Mouse (Mus musculus): ENCODE results near the gene Klc4. TPM values are rescaled to one million over a fixed set of nuclear protein-coding genes. Genes with fewer than 3 reads are reported as not detected.

The Klc4 gene
- polyA plus RNA-seq, 1 experiment from 2014 or later, result 20.5 TPM

DNA sequence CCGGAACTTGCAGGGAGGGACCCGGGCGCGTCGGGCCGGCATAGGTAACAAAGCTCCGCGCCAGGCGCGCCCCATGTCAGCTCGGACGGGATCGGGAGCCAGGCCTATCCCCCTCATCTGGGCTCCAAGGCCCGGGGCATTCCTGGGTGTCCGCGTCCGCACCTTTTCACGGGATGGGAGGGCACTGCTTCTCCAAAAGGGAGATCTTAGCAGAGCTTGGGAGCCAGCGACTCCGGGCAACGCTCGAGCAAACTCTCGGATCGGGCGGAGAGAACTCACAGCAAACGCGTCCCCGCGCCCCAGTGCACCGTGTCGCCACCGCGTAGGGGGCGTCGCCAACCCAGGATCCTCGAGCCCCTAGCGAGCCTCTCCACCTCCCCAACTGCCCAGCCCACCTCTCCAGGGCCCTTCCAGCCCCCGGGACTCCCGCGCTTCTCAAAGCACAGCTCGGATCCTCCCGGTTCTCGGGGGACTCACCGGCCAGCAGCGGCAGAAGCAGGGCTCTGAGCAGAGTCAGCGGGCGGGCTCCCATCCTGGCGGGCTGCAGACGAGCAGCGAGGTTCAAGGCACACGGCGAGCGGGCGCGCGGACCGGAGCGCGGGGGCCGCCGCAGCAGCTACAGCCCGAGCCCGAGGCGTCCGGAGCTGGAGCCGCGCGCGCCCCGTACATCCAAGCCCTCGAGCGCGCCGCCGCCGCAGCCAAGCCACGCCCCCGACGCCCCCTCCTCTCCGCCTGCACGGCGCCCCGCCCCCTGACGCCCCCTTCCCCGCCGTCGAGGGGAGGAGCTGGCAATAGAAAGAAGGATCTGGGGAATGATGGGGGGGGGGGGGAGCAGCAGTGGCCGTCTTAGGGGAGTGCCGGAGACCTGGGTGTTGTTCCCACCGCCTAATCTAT lies 16.8 kb downstream of the Klc4 start, which contains the start of gene Ptk7:
TSS of gene Ptk7 (minus strand) at position 714 of the 894 bp plus-strand sequence.
- Histone ChIP-seq H3K9me3 (no peaks in the 10 kb centered on the region), H3K36me3 (peaks cover 14% of the 10 kb centered on the region), H3K27me3 (no peaks in the 10 kb centered on the region), H3K27ac (peak within 1 kb of the TSS; percentile 95), H3K4me2 (peak within 1 kb of the TSS; percentile 69), H3K4me3 (peak within 1 kb of the TSS; percentile 90), H3K9ac (peak within 1 kb of the TSS; percentile 85), H3K4me1 (peaks cover 57% of the 10 kb centered on the region)
- ATAC-seq (ENCODE audit: insufficient number of reproducible peaks, low FRiP score, low TSS enrichment, low read depth), result peak; percentile 73
- under 1% methylated on average over 75 of the region's 90 CpGs for WGBS

DNA sequence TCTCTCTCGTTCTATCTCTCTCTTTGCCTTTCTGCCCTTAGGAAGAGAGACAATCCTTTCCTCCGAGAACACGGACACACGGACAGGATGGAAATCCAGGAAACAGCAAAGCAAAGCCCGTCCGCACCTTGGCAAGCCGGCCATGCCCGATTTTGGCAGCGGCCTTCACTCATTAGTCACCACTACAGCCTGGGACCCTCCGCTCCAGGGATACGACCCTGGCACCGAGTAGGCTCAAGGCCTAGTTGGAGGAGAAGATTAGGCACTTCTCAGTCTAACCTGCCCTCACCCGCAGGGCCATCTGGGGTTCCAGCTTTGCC lies 17.4 kb downstream of the Klc4 start:
- Histone ChIP-seq H3K36me3 (peaks cover 14% of the 10 kb centered on the region), H3K4me3 (peak overlapping the region; percentile 90), H3K4me1 (peaks cover 63% of the 10 kb centered on the region), H3K4me2 (peak overlapping the region; percentile 69), H3K9ac (peak overlapping the region; percentile 85), H3K27me3 (no peaks in the 10 kb centered on the region), H3K27ac (peak overlapping the region; percentile 95), H3K9me3 (no peaks in the 10 kb centered on the region)
- WGBS, result under 1% methylated on average over 13 of the region's 13 CpGs
- no peak for ATAC-seq (ENCODE audit: insufficient number of reproducible peaks, low FRiP score, low TSS enrichment, low read depth)

DNA sequence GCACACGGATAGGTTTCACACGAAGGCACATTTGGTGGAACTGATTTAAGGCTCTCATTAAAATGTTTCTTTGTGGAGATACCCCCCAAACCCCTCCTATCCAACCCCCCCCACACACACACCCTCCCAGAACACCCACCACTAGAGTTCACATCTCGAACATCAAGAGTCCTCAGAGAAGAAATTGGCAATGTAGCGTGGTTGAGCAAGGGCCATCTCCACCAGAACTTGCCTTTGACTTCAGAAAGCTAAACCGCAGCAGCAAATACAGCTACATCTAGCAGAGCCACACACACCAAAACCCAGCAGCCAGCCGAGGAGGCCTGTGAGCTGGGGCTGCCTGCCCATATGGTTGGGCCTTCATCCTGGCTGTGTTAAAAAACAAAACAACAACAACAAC lies 18.4 kb downstream of the Klc4 start:
- no peak for ATAC-seq (ENCODE audit: insufficient number of reproducible peaks, low FRiP score, low TSS enrichment, low read depth)
- Histone ChIP-seq H3K4me1 (peaks cover 72% of the 10 kb centered on the region), H3K36me3 (peaks cover 8% of the 10 kb centered on the region), H3K4me3 (peak overlapping the region; percentile 90), H3K27ac (peak overlapping the region; percentile 71), H3K27me3 (no peaks in the 10 kb centered on the region), H3K9ac (peak overlapping the region; percentile 85; the same call in 1 of the 2 replicates), H3K9me3 (no peaks in the 10 kb centered on the region), H3K4me2 (peak overlapping the region; percentile 69)
- 16% methylated on average over 6 of the region's 6 CpGs for WGBS

DNA sequence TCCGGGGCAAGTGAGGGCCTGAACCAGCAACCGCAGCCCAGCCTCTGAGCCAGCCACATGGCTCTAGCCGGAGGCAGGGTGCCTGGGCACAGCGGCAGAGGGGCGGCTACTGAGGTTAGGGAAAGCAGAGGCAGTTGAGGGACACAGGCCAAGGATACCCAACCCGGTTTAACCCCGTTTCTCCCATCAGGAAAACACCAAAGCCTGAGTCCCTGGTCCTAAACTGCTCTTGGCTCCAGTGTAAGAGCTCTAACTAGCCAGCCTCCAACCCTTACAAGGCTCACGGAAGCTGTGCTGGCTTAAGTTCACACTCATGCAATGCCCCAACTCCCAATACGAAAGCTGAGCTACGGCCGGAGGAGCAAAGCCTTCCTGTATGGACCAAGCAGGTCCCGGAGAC lies 21.2 kb downstream of the Klc4 start:
- Histone ChIP-seq H3K9ac (0 out of 2 replicates have a peak overlapping the region, but pooled peaks have one; percentile 4), H3K9me3 (no peaks in the 10 kb centered on the region), H3K4me2 (peak overlapping the region; percentile 37), H3K4me1 (peaks cover 79% of the 10 kb centered on the region), H3K27ac (peak overlapping the region; percentile 73), H3K36me3 (no peaks in the 10 kb centered on the region), H3K4me3 (peak overlapping the region; percentile 21), H3K27me3 (no peaks in the 10 kb centered on the region)
- WGBS, result 35% methylated on average over 12 of the region's 12 CpGs
- no peak for ATAC-seq (ENCODE audit: insufficient number of reproducible peaks, low FRiP score, low TSS enrichment, low read depth)

DNA sequence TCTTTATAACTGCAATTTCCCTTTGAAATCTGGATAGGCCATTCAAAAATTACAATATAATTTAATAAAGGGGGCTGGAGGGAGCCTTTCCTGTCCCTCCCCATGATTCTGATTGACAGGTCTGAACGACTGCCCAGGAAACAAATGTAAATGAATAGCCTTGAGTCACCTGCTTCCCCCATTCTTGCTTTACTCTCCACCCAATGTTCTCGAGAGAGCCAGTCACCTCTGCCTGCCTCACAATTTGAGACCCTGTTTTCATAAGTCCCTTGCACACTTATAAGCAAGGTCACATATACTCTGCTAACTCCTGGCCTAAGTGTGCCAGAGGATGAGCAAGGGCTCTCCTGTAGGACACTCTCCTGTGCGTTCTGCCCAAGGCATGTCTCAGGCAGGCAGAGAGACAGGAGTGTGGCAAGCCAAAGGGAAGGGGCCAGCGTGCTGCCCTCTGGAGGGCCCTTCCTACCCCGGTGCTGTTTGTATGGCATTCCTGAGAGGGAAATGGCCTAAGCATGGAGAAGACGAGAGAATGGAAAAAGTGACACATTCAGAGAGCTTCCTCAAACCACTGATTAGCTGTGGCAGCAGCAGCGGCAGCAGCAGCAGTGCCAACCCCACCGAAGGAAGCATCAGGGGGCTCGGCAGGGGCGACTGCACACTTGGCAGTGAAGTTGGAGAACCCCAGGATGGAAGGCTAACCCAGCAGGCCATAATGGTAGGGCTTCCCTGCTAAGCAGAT lies 21.8 kb downstream of the Klc4 start:
- ATAC-seq (ENCODE audit: insufficient number of reproducible peaks, low FRiP score, low TSS enrichment, low read depth), result no peak
- peak overlapping the region; percentile 37 for H3K4me2 ChIP-seq
- 21% methylated on average over 10 of the region's 10 CpGs for WGBS
- H3K36me3 ChIP-seq, result no peaks in the 10 kb centered on the region
- H3K4me3 ChIP-seq, result peak overlapping the region; percentile 21
- H3K4me1 ChIP-seq, result peaks cover 83% of the 10 kb centered on the region
- H3K27ac ChIP-seq, result peak overlapping the region; percentile 73
- H3K9me3 ChIP-seq, result no peaks in the 10 kb centered on the region
- 0 out of 2 replicates have a peak overlapping the region, but pooled peaks have one; percentile 4 for H3K9ac ChIP-seq
- no peaks in the 10 kb centered on the region for H3K27me3 ChIP-seq

DNA sequence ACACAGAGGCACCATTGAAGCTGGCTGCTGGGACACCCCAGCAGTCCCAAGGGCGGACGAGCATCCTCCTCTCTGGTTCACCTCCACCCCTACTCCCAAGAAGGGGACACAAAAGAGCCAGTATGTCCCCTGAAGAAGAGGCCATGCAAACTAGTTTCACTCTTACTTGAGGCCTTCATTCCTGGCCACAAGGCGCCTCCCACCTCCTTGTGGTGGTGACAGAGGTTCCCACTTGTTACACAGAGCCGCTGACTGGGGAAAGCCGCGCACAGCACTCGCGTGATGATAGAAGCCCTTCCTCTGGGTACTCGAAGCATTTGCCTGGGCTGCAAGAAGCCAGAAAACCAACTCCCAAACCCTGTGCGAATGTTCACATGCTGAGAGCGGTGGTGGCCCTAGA lies 23.6 kb downstream of the Klc4 start:
- Histone ChIP-seq H3K27ac (peak overlapping the region; percentile 28; the same call in 1 of the 2 replicates), H3K36me3 (no peaks in the 10 kb centered on the region), H3K4me1 (peaks cover 91% of the 10 kb centered on the region), H3K4me2 (no peak overlapping the region), H3K9me3 (no peaks in the 10 kb centered on the region), H3K4me3 (no peak overlapping the region), H3K27me3 (no peaks in the 10 kb centered on the region), H3K9ac (no peak overlapping the region)
- ATAC-seq (ENCODE audit: insufficient number of reproducible peaks, low FRiP score, low TSS enrichment, low read depth), result no peak
- WGBS, result 63% methylated on average over 11 of the region's 11 CpGs

DNA sequence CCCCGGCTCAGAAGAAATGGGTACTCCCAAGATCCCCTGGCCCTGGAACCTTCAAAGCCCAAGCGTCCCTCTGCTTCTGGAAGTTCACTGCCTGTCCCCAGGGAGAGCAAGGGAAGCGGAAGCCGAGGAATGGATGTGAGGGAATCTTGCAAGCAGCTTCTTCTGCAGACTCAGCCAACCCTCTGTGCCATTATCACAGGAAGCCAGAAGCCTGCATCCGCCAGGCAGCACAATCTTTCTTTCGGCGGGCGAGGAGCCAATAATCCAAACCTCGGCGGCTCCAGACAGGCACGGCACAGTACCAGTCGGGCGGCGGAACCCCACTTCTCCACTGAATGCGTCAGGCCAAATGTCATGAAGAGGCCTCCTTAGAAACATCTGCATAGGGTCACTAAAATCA lies 24.5 kb downstream of the Klc4 start:
- H3K27me3 ChIP-seq, result no peaks in the 10 kb centered on the region
- no peak overlapping the region for H3K4me3 ChIP-seq
- H3K4me1 ChIP-seq, result peaks cover 89% of the 10 kb centered on the region
- peak overlapping the region; percentile 47 for H3K27ac ChIP-seq
- H3K4me2 ChIP-seq, result peak overlapping the region; percentile 8; the same call in 1 of the 2 replicates
- WGBS, result 32% methylated on average over 15 of the region's 15 CpGs
- no peak overlapping the region for H3K9ac ChIP-seq
- no peak for ATAC-seq (ENCODE audit: insufficient number of reproducible peaks, low FRiP score, low TSS enrichment, low read depth)
- H3K36me3 ChIP-seq, result no peaks in the 10 kb centered on the region
- H3K9me3 ChIP-seq, result no peaks in the 10 kb centered on the region

DNA sequence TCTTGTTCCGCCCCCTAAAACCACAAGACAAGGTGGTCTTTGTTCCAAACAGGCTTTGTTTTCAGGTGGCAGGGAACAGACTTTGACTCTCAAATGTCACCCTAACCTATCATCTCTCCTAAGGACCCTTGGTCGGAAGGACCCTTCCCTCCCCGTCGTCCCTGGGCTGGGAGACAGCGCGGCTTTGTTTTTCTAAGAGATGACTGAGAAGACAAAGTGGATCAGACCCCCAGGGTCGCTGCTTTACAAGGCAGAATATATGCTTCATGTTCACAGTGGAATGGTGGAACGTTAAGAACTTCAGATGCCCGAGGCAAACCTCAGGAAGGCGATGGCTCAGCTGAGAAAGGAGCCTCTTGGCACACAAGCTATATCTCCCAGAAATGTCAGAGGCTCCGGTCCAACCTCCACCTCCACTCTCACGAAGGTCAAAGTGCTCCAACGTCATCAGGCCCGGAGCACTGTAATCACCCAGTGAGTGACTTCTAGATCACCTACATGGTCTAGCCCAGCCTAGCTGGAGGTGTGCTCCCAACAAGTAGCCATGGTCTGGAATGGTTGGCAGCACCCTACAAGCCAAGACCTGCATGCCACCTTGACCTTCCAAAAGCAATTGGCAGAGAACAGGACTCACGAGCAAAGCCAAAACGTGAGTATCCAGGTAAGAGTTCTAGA lies 26.0 kb downstream of the Klc4 start:
- H3K9me3 ChIP-seq, result no peaks in the 10 kb centered on the region
- WGBS, result 23% methylated on average over 16 of the region's 16 CpGs
- peak overlapping the region; percentile 44; the same call in 1 of the 2 replicates for H3K4me2 ChIP-seq
- H3K27me3 ChIP-seq, result no peaks in the 10 kb centered on the region
- H3K4me3 ChIP-seq, result peak overlapping the region; percentile 19; the same call in 1 of the 2 replicates
- no peak overlapping the region for H3K9ac ChIP-seq
- peaks cover 86% of the 10 kb centered on the region for H3K4me1 ChIP-seq
- ATAC-seq (ENCODE audit: insufficient number of reproducible peaks, low FRiP score, low TSS enrichment, low read depth), result no peak
- H3K27ac ChIP-seq, result peak overlapping the region; percentile 88
- no peaks in the 10 kb centered on the region for H3K36me3 ChIP-seq

DNA sequence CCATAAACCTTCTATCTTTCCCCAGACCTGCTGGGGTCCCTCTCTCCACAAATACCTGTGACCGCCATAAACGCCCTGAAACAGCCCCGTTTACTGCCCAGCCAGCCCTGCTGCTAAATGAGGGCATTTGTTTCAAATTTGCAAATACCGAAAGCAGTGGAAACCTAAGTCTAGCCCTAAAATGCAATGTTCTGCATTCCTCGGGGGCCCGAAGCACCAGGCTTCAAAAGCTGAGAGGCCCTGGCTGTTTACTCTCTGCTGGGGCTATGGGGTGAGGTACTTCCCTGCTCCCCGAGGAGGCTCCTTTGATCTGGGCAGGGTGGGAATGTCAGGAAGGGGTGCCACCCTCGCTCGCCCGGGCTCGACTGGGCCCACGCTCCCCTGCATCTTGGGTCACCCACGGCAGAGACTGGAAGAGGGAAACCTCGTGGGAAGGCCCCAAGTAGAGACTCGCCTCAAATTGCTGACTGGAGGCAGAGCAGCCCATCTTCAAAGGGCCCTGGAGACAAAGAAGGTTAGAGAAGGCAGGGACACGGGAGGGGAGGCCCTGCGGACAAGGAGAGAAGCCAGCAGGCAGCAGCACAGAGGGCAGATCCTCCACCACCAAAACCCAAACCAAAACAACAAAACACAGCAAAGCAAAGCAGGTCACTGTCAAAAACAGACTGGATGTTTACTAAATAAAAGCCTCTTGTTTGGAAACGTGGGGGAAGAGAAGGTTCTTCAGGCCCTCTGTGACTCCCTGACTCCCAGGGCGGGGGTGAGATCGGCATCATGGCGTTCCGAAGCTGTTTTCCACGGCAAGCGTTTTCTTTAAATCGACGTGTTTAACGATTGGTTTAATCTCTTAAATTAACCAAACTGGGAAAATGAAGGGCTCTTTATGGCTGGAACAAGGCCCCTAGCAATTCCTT lies 26.8 kb downstream of the Klc4 start:
- H3K36me3 ChIP-seq, result no peaks in the 10 kb centered on the region
- 0 out of 2 replicates have a peak overlapping the region, but pooled peaks have one; percentile 24 for H3K9ac ChIP-seq
- no peaks in the 10 kb centered on the region for H3K9me3 ChIP-seq
- no peaks in the 10 kb centered on the region for H3K27me3 ChIP-seq
- H3K4me2 ChIP-seq, result peak overlapping the region; percentile 44
- 12% methylated on average over 27 of the region's 27 CpGs for WGBS
- peak overlapping the region; percentile 19 for H3K4me3 ChIP-seq
- H3K4me1 ChIP-seq, result peaks cover 82% of the 10 kb centered on the region
- H3K27ac ChIP-seq, result peak overlapping the region; percentile 88
- ATAC-seq (ENCODE audit: insufficient number of reproducible peaks, low FRiP score, low TSS enrichment, low read depth), result peak; percentile 30; the same call in 1 of the 2 replicates

DNA sequence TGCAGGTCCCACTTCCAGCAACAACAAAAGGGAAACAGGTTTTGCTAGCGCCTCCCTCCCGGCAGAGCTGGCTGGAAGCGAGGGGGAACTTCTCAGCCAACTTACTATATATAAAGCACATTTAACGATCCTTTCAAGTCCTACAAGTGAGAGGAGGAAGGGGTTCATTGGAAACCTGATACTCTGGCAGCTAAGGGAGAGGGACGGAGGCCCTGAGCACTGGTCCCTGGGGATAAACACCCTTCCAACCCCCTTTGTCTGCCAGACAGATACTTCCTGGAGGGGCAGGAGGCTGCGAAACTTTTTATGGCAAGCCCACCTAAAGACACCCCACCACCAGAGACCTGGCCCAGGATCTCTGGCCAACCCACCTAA lies 27.4 kb downstream of the Klc4 start:
- ATAC-seq (ENCODE audit: insufficient number of reproducible peaks, low FRiP score, low TSS enrichment, low read depth), result peak; percentile 30; the same call in 1 of the 2 replicates
- WGBS, result 6% methylated on average over 6 of the region's 6 CpGs

DNA sequence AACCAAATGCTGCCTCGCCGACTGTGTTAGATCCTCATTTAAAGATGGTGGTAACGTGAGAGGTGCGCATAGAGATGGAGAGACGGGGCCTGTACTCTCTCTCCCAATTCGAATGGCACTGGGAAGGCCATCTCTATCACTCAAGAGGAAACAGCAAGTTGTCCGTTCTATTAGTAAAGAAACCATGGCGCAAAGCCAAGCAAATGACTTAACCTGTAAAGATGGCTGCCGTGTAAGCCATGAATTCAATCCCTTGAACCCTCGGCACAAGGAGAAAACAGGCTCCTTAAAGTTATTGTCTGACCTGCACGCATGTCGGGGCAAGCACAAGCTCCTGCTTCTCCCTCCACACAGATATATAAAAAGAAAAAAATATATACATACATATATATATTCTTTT lies 28.0 kb downstream of the Klc4 start:
- Histone ChIP-seq H3K4me1 (peaks cover 84% of the 10 kb centered on the region), H3K9me3 (no peaks in the 10 kb centered on the region), H3K27ac (peak overlapping the region; percentile 88), H3K27me3 (no peaks in the 10 kb centered on the region), H3K9ac (no peak overlapping the region), H3K4me2 (peak overlapping the region; percentile 44), H3K4me3 (peak overlapping the region; percentile 19), H3K36me3 (no peaks in the 10 kb centered on the region)
- no peak for ATAC-seq (ENCODE audit: insufficient number of reproducible peaks, low FRiP score, low TSS enrichment, low read depth)
- WGBS, result 14% methylated on average over 12 of the region's 12 CpGs

More for the DNA sequence above, 27.4 kb downstream of the Klc4 start:
- H3K9ac ChIP-seq, result no peak overlapping the region
- H3K27me3 ChIP-seq, result no peaks in the 10 kb centered on the region
- peak overlapping the region; percentile 44 for H3K4me2 ChIP-seq
- peaks cover 82% of the 10 kb centered on the region for H3K4me1 ChIP-seq
- peak overlapping the region; percentile 19 for H3K4me3 ChIP-seq
- peak overlapping the region; percentile 88 for H3K27ac ChIP-seq
- H3K36me3 ChIP-seq, result no peaks in the 10 kb centered on the region
- no peaks in the 10 kb centered on the region for H3K9me3 ChIP-seq
